Mouse (Mus musculus): ENCODE measurements at regions not wholly inside any gene's neighbourhood (a gene's known extent, or its start where the extent isn't known, plus 50 kb on each side); places are given as distances from the start of the nearest gene placed in this dataset.
"Not testable (repeated sequence)": the region's sequence is repeated elsewhere in the genome, so short reads cannot be mapped to it uniquely, and the experiment has no call there.

- DNase-seq (ENCODE audit: low read depth, low spot score), result no peak
Observed at GRCm38 (mm10) chr10:37873925-37874324, 735.2 kb upstream of the Marcks start.

GRCm38 (mm10) chr10:37861001-37861400, 722.3 kb upstream of the Marcks start:
- DNase-seq (ENCODE audit: low read depth, low spot score), result peak; percentile 27

DNA sequence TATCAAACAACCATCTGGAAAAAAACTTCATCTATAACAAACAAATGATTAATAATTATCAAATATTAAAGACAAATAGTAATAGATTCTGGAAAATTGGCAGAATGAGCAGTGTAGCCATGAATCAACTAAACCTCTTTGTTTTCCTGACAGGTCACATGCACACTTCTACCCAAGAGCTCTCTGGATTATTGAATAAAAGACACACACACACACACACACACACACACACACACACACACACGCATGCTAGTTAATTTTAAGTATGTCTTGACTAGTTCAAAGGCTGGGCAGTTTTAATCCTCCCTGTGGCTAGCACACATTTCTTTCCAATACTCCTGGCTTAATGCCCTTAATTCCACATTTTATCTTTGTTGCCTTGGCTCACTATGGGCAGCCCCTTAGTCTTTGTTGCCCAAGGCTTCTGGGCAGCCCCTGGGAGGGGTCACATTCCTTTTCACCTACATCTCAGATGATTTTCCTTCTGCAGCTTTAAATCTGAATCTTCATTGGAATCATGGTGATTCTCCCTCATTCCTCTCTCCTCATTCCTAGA, 710.6 kb upstream of the Marcks start:
- no peak for DNase-seq (ENCODE audit: low read depth, low spot score)

- DNase-seq (ENCODE audit: low read depth, low spot score), result no peak
Observed at GRCm38 (mm10) chr10:37842820-37843219, 704.1 kb upstream of the Marcks start.

GRCm38 (mm10) chr10:37841842-37842241, 703.1 kb upstream of the Marcks start:
- DNase-seq (ENCODE audit: low read depth, low spot score), result no peak

DNA sequence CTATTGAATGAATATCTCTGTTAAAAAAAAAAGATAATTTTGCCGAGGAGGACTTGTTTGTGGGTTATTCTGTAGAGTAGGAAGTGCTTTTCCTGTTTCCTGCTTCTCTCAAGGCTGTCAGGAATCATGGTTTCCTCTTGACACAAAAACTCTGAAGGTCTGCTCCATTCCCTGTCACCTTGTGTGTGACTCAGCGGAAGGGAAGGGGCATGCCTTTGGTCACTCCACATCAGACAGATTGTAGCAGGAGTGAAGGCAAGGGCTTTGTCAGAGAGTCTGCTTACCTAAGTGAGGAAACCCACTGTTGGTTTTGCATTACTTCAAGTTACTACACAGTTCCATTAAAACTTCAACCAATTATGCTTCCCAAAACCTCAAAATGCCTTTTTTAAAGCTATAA, 699.0 kb upstream of the Marcks start:
- no peak for DNase-seq (ENCODE audit: low read depth, low spot score)

GRCm38 (mm10) chr10:37813026-37813425, 674.3 kb upstream of the Marcks start:
- no peak for DNase-seq (ENCODE audit: low read depth, low spot score)

DNA sequence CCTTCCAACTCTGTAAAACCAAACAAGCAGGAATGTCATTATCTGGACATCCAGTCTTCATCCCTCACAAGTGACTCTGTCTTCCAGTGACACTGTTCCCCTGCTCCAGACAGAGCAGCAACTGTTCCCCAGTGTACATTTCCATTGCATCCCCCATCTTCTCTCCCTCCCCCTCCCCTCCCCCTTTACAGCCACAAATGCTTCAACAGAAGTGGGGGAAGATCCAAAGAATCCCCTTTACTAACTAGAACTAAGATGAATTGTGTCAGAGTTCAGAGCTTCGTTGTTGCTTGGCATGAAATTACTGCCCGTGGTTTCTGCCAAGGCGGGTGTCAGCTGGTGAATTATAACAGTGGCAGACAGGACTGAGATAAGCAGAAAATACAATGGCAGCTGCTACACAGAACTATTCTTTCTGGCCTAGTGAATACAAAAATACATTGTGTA, 673.7 kb upstream of the Marcks start:
- peak; percentile 17 for DNase-seq (ENCODE audit: low read depth, low spot score)

DNA sequence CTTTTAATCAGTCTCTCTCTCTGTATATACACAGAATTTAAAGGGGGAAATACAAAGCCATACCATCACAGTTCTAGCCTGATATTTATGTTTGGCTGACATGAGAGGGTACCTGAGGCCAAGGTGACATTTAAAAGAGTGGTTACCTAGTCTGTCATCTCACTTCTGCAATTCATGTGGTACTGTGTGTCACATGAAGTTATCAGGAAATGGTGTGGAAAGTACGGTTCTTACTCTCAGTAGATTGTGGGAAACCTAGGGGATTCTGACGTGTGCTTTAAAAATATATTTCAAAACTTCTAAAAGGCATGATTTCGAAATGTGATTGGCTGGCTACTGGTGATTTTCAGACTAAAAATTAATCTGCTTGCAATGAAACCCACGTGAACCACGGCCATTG, 673.1 kb upstream of the Marcks start:
- DNase-seq (ENCODE audit: low read depth, low spot score), result no peak

DNA sequence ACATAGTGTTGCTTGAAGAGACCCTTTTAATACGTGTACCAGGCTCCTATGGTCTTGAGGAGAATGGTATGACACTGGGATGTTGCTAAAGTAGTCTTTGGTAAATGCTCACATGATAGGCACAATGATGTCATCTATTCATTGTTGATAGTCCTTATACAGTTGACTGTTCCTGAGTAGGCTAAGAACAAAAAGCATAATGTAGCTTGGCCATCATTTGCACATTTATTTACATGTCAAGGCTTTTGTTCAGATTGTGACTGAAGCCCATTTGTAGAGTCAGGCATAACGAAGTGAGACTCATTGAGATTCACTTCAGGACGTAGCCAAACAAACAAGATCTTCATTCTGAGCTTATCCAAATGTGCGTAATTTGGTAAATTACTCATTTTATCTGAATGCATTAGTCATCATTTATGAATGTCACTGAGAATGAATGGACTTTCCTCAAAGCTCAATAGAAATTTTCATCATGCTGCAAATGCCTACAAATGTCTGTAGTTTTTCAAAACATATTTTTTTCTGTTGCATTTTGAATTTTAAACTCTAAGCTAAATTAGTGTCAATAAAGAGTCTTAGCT, 664.6 kb upstream of the Marcks start:
- DNase-seq (ENCODE audit: low read depth, low spot score), result no peak

DNA sequence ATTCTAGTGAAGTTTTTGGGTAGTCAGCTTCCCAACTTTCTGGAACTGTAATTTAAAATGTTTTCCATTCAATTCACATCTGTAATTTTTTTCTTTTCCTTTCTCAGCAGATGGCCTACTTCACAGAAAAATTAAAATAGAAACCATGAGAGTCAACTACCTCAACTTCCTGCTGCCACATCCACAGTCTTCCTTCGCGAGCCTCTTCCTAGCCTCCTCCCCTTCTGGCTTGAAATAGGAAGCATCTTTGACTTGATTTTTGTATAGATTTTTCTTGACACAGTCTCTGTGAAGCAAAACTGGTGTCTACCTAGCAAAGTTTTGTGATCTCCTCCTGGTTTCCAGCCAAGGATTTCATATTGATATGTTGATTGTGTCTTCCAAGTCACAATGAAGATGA, 660.7 kb upstream of the Marcks start:
- no peak for DNase-seq (ENCODE audit: low read depth, low spot score)

- no peak for DNase-seq (ENCODE audit: low read depth, low spot score)
Observed at GRCm38 (mm10) chr10:37798285-37798684, 659.6 kb upstream of the Marcks start.

GRCm38 (mm10) chr10:37797701-37798100, 659.0 kb upstream of the Marcks start:
- no peak for DNase-seq (ENCODE audit: low read depth, low spot score)

DNA sequence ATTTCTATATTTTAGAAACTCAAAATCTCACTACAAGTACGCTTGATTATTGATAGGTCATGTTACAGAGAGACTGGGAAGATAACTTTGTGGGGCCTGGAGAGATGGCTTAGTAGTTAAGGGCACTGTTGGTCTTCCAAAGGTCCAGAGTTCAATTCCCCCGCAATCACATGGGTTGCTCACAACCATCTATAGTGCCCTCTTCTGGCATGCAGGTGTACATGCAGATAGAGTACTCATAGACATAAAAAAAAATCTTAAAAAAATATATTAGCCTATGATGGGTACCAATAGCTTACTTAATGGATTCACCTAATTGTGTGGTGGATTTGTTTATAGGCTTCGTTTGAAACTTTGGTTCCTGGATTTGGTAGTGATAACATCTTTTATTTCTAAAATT, 654.2 kb upstream of the Marcks start:
- no peak for DNase-seq (ENCODE audit: low read depth, low spot score)

- no peak for DNase-seq (ENCODE audit: low read depth, low spot score)
Observed at GRCm38 (mm10) chr10:37788049-37788448, 649.3 kb upstream of the Marcks start.

- no peak for DNase-seq (ENCODE audit: low read depth, low spot score)
Observed at GRCm38 (mm10) chr10:37779383-37780302, 640.9 kb upstream of the Marcks start.

DNA sequence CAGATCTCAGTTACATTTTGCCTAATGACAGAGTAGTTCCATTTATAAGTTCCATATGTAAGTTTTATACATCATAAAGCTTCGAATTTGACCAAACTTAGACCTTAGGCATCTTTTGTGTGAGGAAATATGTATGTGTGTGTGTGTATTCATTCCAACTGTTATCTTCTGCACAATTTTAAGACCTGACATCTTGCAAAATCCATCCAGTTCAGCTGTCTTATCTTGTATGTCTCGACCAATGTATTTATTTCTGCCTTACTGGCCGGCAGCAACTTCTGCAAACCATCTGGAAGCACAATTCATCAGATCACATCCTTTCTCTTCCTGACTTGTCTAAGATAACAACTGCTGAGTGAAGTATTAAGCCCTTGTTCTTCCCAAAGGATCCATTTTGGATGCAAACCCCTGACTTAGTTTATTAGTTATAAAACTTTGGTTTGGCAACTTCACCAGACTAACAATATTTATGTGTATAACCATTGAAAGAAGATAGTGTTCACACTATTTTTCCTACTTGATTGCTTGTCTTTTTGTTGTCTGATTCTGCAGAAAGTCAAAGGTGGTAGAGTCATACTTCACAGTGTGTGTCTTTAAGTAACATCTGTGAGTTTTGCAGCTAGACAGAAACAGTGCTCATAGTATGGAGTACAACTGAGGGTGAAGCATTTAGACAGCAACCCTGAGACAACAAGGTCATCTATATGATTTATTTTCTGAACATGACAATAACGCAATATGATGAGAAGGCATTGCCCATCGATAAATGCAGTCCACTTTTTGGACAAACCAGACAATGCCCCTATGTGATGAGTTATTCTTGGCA, 622.0 kb upstream of the Marcks start:
- no peak for DNase-seq (ENCODE audit: low read depth, low spot score)

GRCm38 (mm10) chr10:37741581-37741980, 602.9 kb upstream of the Marcks start:
- DNase-seq (ENCODE audit: low read depth, low spot score), result no peak

GRCm38 (mm10) chr10:37739024-37739423, 600.3 kb upstream of the Marcks start:
- DNase-seq (ENCODE audit: low read depth, low spot score), result no peak

DNA sequence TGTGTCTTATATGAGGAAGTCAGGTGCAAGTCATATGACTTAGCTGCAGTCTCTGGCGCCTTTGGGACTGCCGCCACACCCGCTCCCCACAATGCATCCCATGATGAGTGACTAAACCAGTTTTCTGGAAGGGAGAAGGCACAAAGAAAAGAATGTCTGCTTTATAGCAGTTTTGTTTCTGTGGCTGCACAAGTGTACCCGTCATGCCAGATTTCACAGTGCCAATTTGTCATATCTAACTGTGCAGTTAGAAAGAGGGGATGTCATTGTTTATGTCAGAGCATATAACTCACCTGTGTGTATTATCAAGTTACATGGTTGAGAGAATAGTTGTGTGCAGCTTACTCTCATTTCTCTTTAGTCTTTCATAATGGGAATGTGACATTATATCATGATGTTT, 586.9 kb upstream of the Marcks start:
- no peak for DNase-seq (ENCODE audit: low read depth, low spot score)

DNA sequence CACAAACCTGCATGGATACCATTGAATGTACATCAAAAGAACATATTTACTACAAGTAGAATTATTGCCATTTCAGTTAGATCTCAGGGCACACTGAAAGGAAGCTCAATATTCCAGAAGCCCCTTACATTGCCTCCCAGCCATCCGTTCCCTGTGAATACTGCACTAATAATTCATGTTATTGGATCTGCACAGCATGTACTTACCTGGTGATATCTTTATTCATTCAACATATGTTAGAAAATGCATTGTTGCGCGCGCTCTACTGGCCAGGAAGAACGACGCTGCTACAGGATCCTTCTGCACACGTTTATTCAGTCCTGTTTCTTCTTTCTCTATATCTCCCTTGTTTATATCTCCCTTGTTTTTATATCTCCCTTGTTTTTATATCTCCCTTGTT, 586.3 kb upstream of the Marcks start:
- not testable (repeated sequence) for DNase-seq (ENCODE audit: low read depth, low spot score)

DNA sequence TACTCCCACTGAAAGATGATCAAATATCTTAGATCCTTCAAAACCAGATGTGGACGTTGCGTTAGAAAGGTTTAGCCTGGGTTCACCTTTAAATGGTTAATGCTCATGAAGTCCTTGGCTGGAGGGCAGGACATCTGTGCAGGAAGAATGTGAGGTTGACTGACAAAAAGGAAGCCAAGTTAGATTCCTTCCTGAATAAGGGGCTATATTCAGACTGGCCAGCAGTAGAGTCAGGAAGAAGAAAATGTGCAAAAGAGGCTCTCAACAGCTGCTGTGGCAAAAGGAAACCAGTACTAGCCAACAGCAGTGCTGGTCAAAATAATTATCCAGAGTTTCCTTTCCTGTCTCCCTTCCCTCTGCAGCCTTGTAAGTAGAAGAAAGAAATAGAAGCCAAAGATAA, 582.0 kb upstream of the Marcks start:
- no peak for DNase-seq (ENCODE audit: low read depth, low spot score)

All from embryo, embryonic 11.5 days (tissue).